Mouse (Mus musculus) hindbrain, embryonic 16.5 days (tissue): ENCODE data around the gene Hmgb1. TPM values are rescaled to one million over a fixed set of nuclear protein-coding genes. Genes with fewer than 3 reads are reported as not detected.

ENCODE experiments used
- ATAC-seq: fragments of 200-750 bp; cut with Nextera tagmentation; 2 replicates; pipeline ENCODE4 v1.8.0; 2017; ENCODE audit warnings: moderate TSS enrichment, moderate library complexity
- H3K27ac ChIP-seq: fragments of 300-500 bp; sonication (generic); 2 replicates; pipeline ENCODE4 v1.5.1; 2014; ENCODE audit warnings: low read depth, mild to moderate bottlenecking, control low read depth, low read length, moderate library complexity
- H3K27me3 ChIP-seq: fragments of 300-500 bp; sonication (generic); replicated peaks from 2 replicates; pipeline ENCODE4 v1.6.1; 2014; ENCODE audit warnings: low read length; ENCODE audit not compliant: control insufficient read depth, insufficient read depth
- H3K36me3 ChIP-seq: fragments of 300-500 bp; sonication (generic); 2 replicates; pipeline ENCODE4 v1.6.1; 2014; ENCODE audit warnings: mild to moderate bottlenecking, low read length, moderate library complexity, mixed read lengths; ENCODE audit not compliant: control insufficient read depth, insufficient read depth
- H3K4me1 ChIP-seq: fragments of 300-500 bp; sonication (generic); 2 replicates; pipeline ENCODE4 v1.6.1; 2014; ENCODE audit warnings: low read depth, low read length; ENCODE audit not compliant: control insufficient read depth, insufficient read depth
- H3K4me2 ChIP-seq: fragments of 300-500 bp; sonication (generic); 2 replicates; pipeline ENCODE4 v1.6.1; 2014; ENCODE audit warnings: mild to moderate bottlenecking, low read length, control low read depth, moderate library complexity
- H3K4me3 ChIP-seq: fragments of 300-500 bp; sonication (generic); 2 replicates; pipeline ENCODE4 v1.5.1; 2014; ENCODE audit warnings: mild to moderate bottlenecking, low read length, control low read depth, moderate library complexity
- H3K9ac ChIP-seq: fragments of 300-500 bp; sonication (generic); 2 replicates; pipeline ENCODE4 v1.6.1; 2014; ENCODE audit warnings: low read depth, mild to moderate bottlenecking, control low read depth, low read length, moderate library complexity
- H3K9me3 ChIP-seq: fragments of 300-500 bp; sonication (generic); 2 replicates; pipeline ENCODE4 v1.6.1; 2014; ENCODE audit warnings: mild to moderate bottlenecking, low read length, moderate library complexity; ENCODE audit not compliant: control insufficient read depth
- WGBS: fragments of 180-500 bp; shearing (Covaris S2); extraction: QIAGEN DNeasy Blood & Tissue Kit; methylation state at CpG from one replicate; pipeline ENCODE4 v1.1.7; 2014; 5-methylcytosine and 5-hydroxymethylcytosine counted together
- polyA plus RNA-seq: library from polyadenylated mRNA; unstranded; fragments of >200 nt; fragmentation: Nextera tagmentation; extraction: Ambion mirVana; gene quantifications from 2 replicates; pipeline ENCODE4 v1.2.1, GENCODE M21; 2015

Hmgb1 gene
- polyA plus RNA-seq, 1 experiment from 2014 or later: 634 TPM

- H3K4me1 ChIP-seq: peaks cover 18% of the 10 kb centered on the region
- no peak overlapping the region for H3K4me2 ChIP-seq
- no peak overlapping the region for H3K9ac ChIP-seq
- H3K36me3 ChIP-seq: no peaks in the 10 kb centered on the region
- WGBS: 90% methylated on average over 14 of the region's 14 CpGs
- H3K4me3 ChIP-seq: no peak overlapping the region
- H3K9me3 ChIP-seq: no peaks in the 10 kb centered on the region
- H3K27me3 ChIP-seq: no peaks in the 10 kb centered on the region
- no peak overlapping the region for H3K27ac ChIP-seq
- no peak for ATAC-seq
These were observed 185.8 kb downstream of the Hmgb1 start for GRCm38 (mm10) chr5:148998512-148998911.

GRCm38 (mm10) chr5:148996709-148997037 lies 187.6 kb downstream of the Hmgb1 start:
- no peaks in the 10 kb centered on the region for H3K36me3 ChIP-seq

More at GRCm38 (mm10) chr5:148996709-148997037, 187.6 kb downstream of the Hmgb1 start:
- no peak overlapping the region for H3K4me3 ChIP-seq
- WGBS: 47% methylated on average over 4 of the region's 4 CpGs
- H3K27ac ChIP-seq: no peak overlapping the region; the same call in 1 of the 2 replicates
- no peaks in the 10 kb centered on the region for H3K27me3 ChIP-seq
- H3K4me1 ChIP-seq: peaks cover 15% of the 10 kb centered on the region
- H3K4me2 ChIP-seq: no peak overlapping the region
- H3K9ac ChIP-seq: no peak overlapping the region
- H3K9me3 ChIP-seq: no peaks in the 10 kb centered on the region
- ATAC-seq: no peak

Other genes with a start within 250 kb of the Hmgb1 start
- gene Gm42791, start 189.3 kb downstream of the Hmgb1 start, polyA plus RNA-seq: 3.9 and 5.3 TPM in 2 replicates
- 48.4 and 52.0 TPM in 2 replicates for gene Uspl1, start 139 bp downstream of the Hmgb1 start, polyA plus RNA-seq
- 10.1 and 13.3 TPM in 2 replicates for gene Alox5ap, start 80.3 kb upstream of the Hmgb1 start, polyA plus RNA-seq
- 6.4 and 6.5 TPM in 2 replicates for gene Medag, start 227.3 kb upstream of the Hmgb1 start, polyA plus RNA-seq